Mouse (Mus musculus): ENCODE data around the gene Gm10271.

Gene Gm10271

GRCm38 (mm10) chr10:116931497-116932179, 40.8 kb downstream of the Gm10271 start:
- DNase-seq, result peak; percentile 22 to 43

DNA sequence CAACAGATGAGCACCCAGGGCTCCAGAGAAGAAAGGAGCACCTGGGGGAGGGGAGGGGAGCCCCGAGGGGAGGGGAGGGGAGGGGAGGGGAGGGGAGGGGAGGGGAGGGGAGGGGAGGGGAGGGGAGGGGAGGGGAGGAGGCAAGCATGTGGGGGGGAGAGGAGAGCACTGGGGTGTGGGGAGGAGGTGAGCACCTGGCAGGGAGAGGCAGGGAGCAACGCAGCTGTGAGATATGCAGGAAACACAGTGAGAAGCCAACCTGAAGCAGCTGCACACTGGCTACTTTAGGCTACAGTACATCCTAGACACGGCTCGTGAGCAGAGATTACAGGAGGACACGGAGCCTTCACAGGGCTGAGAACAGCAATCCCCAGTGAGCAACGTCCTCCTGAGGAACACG, 41.5 kb downstream of the Gm10271 start:
- no peak for DNase-seq

DNA sequence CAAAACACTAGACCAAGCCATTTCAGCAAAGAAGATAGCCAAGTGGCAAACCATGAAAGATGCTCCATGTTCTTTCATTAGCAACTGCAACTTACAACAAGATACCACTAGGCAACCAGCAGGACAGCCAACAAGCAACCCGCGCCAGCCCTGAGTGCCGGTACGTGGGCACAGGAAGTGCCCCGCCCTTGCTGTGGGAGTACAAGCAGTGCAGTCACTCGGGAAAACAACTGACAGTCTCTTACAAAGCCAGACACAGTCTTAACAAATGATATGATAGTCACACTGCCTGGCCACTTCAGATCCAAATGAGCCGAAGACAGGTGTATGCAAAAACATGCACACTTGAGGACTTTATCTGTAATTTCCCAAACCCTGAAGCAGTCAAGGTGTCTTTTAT, 41.9 kb downstream of the Gm10271 start:
- DNase-seq, result no peak

- no peak for DNase-seq
Observed at GRCm38 (mm10) chr10:116928826-116929225, 43.6 kb downstream of the Gm10271 start.

DNA sequence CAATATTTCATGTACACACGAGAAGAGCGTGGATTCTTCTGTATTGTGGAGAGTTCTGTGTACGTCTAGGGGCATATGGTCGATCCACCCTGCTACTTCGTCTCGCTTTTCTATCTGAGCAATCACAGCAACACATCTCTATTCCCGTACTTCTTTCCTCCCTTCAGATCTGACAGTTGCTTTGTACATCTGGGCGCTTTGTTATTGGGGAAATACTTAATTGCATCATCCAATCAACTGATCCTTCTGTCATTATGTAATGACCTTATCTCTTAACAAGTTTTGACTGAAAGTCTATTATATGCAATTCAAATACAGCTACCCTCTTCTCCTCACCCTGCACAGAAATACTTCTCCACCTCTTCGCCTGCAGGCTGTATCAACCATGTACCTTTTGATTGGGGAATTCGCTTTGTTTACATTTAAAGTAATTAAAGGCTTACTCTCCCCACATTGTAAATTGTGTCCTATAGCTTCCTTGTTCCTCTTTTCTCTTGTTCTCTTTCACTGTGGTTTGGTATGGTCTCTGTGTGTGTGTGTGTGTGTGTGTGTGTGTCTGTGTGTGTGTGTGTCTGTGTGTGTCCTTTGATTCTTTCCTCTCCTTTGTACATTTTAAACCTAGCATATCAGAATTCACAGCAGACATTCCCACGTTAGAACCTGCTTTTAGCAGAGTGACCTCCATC, 45.8 kb downstream of the Gm10271 start:
- no peak for DNase-seq

GRCm38 (mm10) chr10:116923651-116924495, 48.5 kb downstream of the Gm10271 start:
- DNase-seq, result no peak

- no peak for DNase-seq
Observed at GRCm38 (mm10) chr10:116922161-116922560, 50.2 kb downstream of the Gm10271 start.

- no peak for DNase-seq
Observed at GRCm38 (mm10) chr10:116921416-116921815, 51.0 kb downstream of the Gm10271 start.

- DNase-seq, result no peak
Observed at GRCm38 (mm10) chr10:116920641-116921040, 51.8 kb downstream of the Gm10271 start.

DNA sequence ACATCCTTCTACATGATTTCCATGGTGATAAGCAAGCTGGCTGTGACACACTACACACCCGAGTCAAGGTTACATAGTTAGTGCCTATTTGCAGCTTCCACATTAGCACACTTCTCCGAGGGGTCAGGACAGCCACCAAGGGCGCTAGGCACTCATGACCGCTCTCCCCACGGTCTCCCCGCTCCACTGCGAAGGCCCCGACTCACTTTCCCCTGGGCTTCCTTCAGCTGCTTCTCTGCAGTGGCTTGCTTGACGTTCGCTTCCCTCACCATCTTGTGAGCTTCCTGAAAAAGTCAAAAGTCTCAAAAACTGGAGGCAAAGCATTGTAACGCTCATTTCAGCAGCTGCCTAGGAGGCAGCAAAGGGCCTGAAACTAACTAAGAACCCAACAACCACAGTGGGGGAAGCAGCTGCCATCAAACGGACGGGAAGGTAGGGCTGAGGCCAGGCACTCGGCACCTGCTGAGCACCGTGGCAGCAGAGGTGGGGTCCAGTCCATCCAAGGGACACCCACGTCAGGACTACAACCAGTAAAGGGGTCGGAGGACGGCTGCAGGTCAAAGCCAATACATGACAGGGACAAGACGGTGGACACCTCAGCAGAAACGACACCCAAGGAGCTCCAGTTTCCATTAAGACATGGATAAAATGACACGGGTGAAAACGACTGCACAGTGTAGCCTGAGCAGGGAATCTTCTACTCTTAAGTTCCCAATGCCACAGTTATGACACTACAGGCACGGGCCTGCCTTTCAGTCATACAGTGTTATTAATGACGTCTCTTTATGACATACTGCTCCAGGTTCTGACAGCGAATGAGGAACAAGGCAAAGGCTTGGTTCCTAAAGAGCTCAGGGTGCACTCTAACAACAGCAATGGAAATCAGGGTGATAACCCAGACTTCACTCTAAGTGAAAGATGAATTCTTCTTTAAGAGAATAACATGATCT, 52.8 kb downstream of the Gm10271 start:
- no peak for DNase-seq

DNA sequence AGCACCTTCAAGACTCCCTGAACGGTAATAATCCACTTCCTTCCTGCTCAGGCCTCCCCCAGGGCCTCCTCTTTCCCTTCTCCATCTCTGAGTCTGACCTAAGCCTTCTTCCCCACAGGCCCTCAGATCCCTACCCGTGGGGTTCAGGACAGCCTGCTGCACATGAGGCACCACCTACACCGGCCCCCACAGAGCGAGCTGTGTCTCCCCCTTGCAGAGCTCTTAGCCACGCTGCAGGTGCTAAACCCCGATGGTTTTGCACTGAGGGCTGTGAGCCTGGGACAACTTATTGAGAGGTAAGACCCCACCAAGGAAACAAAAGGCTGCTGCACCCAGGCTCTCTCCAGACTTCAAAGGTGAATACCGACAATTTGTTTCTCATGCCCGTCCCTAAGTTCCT, 55.8 kb downstream of the Gm10271 start:
- DNase-seq, result no peak

GRCm38 (mm10) chr10:116915286-116915685, 57.1 kb downstream of the Gm10271 start:
- DNase-seq, result no peak

GRCm38 (mm10) chr10:116914586-116914985, 57.8 kb downstream of the Gm10271 start:
- no peak for DNase-seq

DNA sequence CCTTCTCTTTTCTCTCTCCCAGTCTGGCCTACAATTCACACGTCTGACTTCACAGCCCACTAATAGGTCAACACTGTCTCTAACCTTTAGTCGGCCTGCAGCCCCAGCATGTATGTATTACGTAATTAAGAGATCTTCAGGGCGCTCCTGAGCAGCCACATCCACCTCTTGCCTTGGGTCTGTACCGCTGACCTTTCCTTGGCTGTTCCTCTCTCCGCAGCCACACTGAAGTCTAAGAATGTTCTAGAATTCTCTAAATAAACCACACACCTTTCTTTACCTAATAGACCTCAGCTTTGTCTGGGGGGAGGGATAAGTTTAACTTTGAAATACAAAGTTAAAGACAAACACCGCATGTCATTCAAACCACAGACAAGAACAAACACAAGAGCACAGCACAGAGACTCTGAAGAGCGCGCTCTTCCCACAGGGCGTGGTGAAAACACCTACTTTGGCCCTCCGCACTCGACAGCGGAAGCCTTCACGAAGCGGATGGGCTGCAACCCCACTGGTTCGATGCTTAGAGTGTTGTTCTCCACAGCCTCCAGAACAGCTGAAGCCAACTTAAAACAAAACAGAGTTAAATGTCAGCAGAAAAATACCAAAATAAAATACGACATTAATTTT, 58.6 kb downstream of the Gm10271 start:
- DNase-seq, result no peak

GRCm38 (mm10) chr10:116912850-116913249, 59.6 kb downstream of the Gm10271 start:
- DNase-seq, result no peak

DNA sequence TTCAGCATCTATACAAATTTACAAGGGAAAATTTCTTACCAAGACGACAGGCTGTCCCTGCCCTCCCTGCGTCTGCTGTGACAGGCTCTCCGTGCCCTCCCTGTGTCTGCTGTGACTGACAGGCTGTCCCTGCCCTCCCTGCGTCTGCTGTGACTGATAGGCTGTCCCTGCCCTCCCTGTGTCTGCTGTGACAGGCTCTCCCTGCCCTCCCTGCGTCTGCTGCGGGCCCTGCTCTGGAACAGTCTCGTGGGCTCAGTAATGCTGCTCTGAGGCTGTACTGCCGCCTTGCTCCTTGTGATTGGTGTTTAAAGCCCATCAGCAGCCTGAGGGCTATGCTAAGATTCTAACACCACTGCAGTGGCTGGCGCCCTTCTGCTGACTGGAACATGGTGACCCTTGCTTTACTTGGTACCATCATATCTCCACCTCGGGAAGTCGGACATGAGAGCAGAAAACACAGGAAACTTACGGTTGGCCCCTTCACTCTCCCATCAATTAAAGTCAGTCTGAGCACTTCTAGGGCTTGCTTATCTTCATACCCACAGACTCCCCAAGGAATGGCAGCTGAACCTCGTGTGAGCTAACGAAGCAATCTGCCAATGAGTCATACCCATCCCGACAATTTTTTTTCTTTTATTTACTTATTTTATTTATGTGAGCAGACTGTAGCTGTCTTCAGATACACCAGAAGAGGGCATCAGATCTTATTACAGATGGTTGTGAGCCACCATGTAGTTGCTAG, 63.3 kb downstream of the Gm10271 start:
- DNase-seq, result no peak

Measured in cerebellum, postnatal 25 days (tissue).